23 mouse cellular contexts compared by ENCODE assay signal in the genomic region with DNA sequence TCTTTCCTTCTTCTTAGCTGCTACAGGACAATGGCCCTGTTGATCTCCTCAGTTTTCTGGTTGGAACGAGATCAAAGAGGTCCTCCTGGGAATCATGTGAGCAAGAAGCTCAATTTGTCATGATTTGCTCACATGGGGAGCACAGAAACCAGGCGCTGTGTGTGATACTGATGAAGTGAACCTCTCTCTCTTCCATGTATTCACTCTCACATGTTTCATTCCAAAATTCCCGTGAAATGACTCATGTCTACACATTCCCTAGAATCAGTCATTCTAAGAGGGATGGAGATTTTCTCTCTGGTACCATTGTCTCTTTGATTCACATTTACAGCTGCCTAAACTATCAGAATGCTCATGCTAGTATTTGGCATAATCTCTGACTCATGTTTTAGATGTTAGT. TPM values are rescaled to one million over a fixed set of nuclear protein-coding genes. Genes with fewer than 3 reads are reported as not detected.
"Had no signal": no experiment of that assay in that cellular context is flagged by ENCODE, and none has a peak within 500 bp of the region (broad histone marks: within the 10 kb centered on the region; RNA-seq: fewer than 3 reads in every experiment).

No protein-coding gene starts in this region.

- ATAC-seq: liver, embryonic 12.5 days; midbrain, embryonic 15.5 days had no signal

- H3K27ac ChIP-seq: kidney, embryonic 15.5 days; limb, embryonic 10.5 days; limb, embryonic 13.5 days; liver, embryonic 12.5 days; liver, embryonic 15.5 days; midbrain, embryonic 12.5 days; midbrain, embryonic 15.5 days; neural tube, embryonic 13.5 days had no signal

- DNase-seq: kidney, adult 2 months; kidney, postnatal 10 days; kidney, postnatal 36 days; liver; lung, adult 18-20 months; lung, postnatal 14 days; lung, postnatal 4 days; retina, postnatal 1 day; right cerebral cortex, postnatal 25 days; spleen, adult 18-20 months; thymus, adult 18-20 months; thymus, postnatal 36 days had no signal

- H3K4me1 ChIP-seq: kidney, embryonic 15.5 days; limb, embryonic 10.5 days; limb, embryonic 13.5 days; liver, embryonic 12.5 days; liver, embryonic 15.5 days; midbrain, embryonic 12.5 days; midbrain, embryonic 15.5 days; neural tube, embryonic 13.5 days had no signal

- H3K4me3 ChIP-seq: kidney, embryonic 15.5 days; limb, embryonic 10.5 days; limb, embryonic 13.5 days; liver, embryonic 12.5 days; liver, embryonic 15.5 days; midbrain, embryonic 12.5 days; midbrain, embryonic 15.5 days; neural tube, embryonic 13.5 days had no signal

RNA-seq across cellular contexts. Expression of a gene that starts 1.4 kb away (rescaled TPM):
- polyA plus RNA-seq: kidney, adult 2 months; kidney, embryonic 15.5 days; limb, embryonic 10.5 days; limb, embryonic 13.5 days; liver, embryonic 12.5 days; liver, embryonic 15.5 days; lung, embryonic 16.5 days; midbrain, embryonic 12.5 days; midbrain, embryonic 15.5 days; neural tube, embryonic 13.5 days; stomach, embryonic 16.5 days; testis, adult 2 months had no signal

RNA-seq across cellular contexts. Expression of a gene that starts 19.2 kb away (rescaled TPM):
- polyA plus RNA-seq: kidney, adult 2 months; kidney, embryonic 15.5 days; limb, embryonic 10.5 days; limb, embryonic 13.5 days; liver, embryonic 12.5 days; liver, embryonic 15.5 days; lung, embryonic 16.5 days; midbrain, embryonic 12.5 days; midbrain, embryonic 15.5 days; neural tube, embryonic 13.5 days; stomach, embryonic 16.5 days; testis, adult 2 months had no signal

RNA-seq across cellular contexts. Expression of a gene that starts 21.1 kb away (rescaled TPM):
- polyA plus RNA-seq: kidney, adult 2 months; kidney, embryonic 15.5 days; limb, embryonic 10.5 days; limb, embryonic 13.5 days; liver, embryonic 12.5 days; liver, embryonic 15.5 days; lung, embryonic 16.5 days; midbrain, embryonic 12.5 days; midbrain, embryonic 15.5 days; neural tube, embryonic 13.5 days; stomach, embryonic 16.5 days; testis, adult 2 months had no signal

RNA-seq across cellular contexts. Expression of a gene that starts 35.2 kb away (rescaled TPM):
- polyA plus RNA-seq: kidney, adult 2 months; kidney, embryonic 15.5 days; limb, embryonic 10.5 days; limb, embryonic 13.5 days; liver, embryonic 12.5 days; liver, embryonic 15.5 days; lung, embryonic 16.5 days; midbrain, embryonic 12.5 days; midbrain, embryonic 15.5 days; neural tube, embryonic 13.5 days; stomach, embryonic 16.5 days; testis, adult 2 months had no signal

RNA-seq across cellular contexts. Expression of a gene that starts 53.2 kb away (rescaled TPM):
- polyA plus RNA-seq: kidney, adult 2 months; kidney, embryonic 15.5 days; limb, embryonic 10.5 days; limb, embryonic 13.5 days; liver, embryonic 12.5 days; liver, embryonic 15.5 days; lung, embryonic 16.5 days; midbrain, embryonic 12.5 days; midbrain, embryonic 15.5 days; neural tube, embryonic 13.5 days; stomach, embryonic 16.5 days had no signal
